Mouse (Mus musculus): ENCODE measurements at regions not wholly inside any gene's neighbourhood (a gene's known extent, or its start where the extent isn't known, plus 50 kb on each side); places are given as distances from the start of the nearest gene placed in this dataset.
A peak's percentile ranks its signal among the peaks of the same experiment; 100 is the strongest.
"Not testable (repeated sequence)": the region's sequence is repeated elsewhere in the genome, so short reads cannot be mapped to it uniquely, and the experiment has no call there.

- no peak for DNase-seq
Measured at GRCm38 (mm10) chr8:96174996-96175395, 286.6 kb upstream of the Got2 start.

- DNase-seq = no peak
Measured at GRCm38 (mm10) chr8:96164933-96165332, 276.6 kb upstream of the Got2 start.

GRCm38 (mm10) chr8:96159899-96160298, 271.6 kb upstream of the Got2 start:
- no peak for DNase-seq

- DNase-seq = peak; percentile 72 to 81
Measured at GRCm38 (mm10) chr8:96152496-96153250, 264.3 kb upstream of the Got2 start.

GRCm38 (mm10) chr8:96152056-96152455, 263.7 kb upstream of the Got2 start:
- DNase-seq = no peak

- peak; percentile 48 to 56 for DNase-seq
Measured at GRCm38 (mm10) chr8:96151065-96151472, 262.7 kb upstream of the Got2 start.

- DNase-seq = no peak
Measured at GRCm38 (mm10) chr8:96132183-96132582, 243.8 kb upstream of the Got2 start.

GRCm38 (mm10) chr8:96128329-96128728, 240.0 kb upstream of the Got2 start:
- DNase-seq = no peak

- DNase-seq = no peak
Measured at GRCm38 (mm10) chr8:96100817-96101216, 212.5 kb upstream of the Got2 start.

GRCm38 (mm10) chr8:96092931-96093330, 204.6 kb upstream of the Got2 start:
- no peak for DNase-seq

GRCm38 (mm10) chr8:96090231-96090630, 201.9 kb upstream of the Got2 start:
- peak in 1 of 2 experiments; percentile 40 for DNase-seq

GRCm38 (mm10) chr8:96068306-96068705, 180.0 kb upstream of the Got2 start:
- DNase-seq = no peak

GRCm38 (mm10) chr8:96047686-96048085, 159.3 kb upstream of the Got2 start:
- DNase-seq = no peak

GRCm38 (mm10) chr8:96042335-96042734, 154.0 kb upstream of the Got2 start:
- DNase-seq = no peak

GRCm38 (mm10) chr8:96040216-96040615, 151.9 kb upstream of the Got2 start:
- DNase-seq = no peak

- not testable (repeated sequence) for DNase-seq
Measured at GRCm38 (mm10) chr8:96018742-96019141, 130.4 kb upstream of the Got2 start.

- DNase-seq = no peak
Measured at GRCm38 (mm10) chr8:96012002-96012401, 123.7 kb upstream of the Got2 start.

- peak; percentile 76 to 85 for DNase-seq
Measured at GRCm38 (mm10) chr8:95991826-95992463, 103.6 kb upstream of the Got2 start.

GRCm38 (mm10) chr8:95988616-95989380, 100.5 kb upstream of the Got2 start:
- peak; percentile 29 to 65 for DNase-seq

GRCm38 (mm10) chr8:95987011-95987440, 98.7 kb upstream of the Got2 start:
- peak; percentile 15 to 27 for DNase-seq

- DNase-seq = no peak
Measured at GRCm38 (mm10) chr8:95986410-95986809, 98.1 kb upstream of the Got2 start.

- DNase-seq = no peak
Measured at GRCm38 (mm10) chr8:95983690-95984089, 95.3 kb upstream of the Got2 start.

- DNase-seq = no peak
Measured at GRCm38 (mm10) chr8:95980405-95980804, 92.1 kb upstream of the Got2 start.

GRCm38 (mm10) chr8:95979223-95979622, 90.9 kb upstream of the Got2 start:
- DNase-seq = no peak

Measured in cerebellum, postnatal 14 days (tissue).